Mouse (Mus musculus) testis, postnatal 10 days (tissue): ENCODE measurements around the gene Orai1.
"Not testable (repeated sequence)": the region's sequence is repeated elsewhere in the genome, so short reads cannot be mapped to it uniquely, and the experiment has no call there.

ENCODE experiments used
- DNase-seq: peaks from one replicate; pipeline ENCODE4 v3.0.0; 2021; ENCODE audit warnings: low spot score

Orai1 gene

DNA sequence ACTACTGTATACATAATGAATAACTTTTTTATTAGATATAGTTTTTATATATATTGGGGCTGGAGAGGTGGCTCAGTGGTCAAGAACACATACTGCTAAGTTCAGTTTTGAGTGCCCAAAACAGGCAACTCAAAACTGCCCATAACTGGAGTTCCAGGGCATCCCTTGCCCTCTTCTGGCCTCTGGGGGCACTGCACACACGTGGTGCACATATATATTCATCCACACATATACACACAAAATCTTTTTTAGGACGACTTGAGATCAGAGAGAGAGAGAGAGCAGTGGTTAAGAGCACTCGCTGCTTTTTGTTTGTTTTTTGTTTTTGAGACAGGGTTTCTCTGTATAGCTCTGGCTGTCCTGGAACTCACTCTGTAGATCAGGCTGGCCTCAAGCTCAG lies 16.4 kb downstream of the Orai1 start:
- DNase-seq: no peak

DNA sequence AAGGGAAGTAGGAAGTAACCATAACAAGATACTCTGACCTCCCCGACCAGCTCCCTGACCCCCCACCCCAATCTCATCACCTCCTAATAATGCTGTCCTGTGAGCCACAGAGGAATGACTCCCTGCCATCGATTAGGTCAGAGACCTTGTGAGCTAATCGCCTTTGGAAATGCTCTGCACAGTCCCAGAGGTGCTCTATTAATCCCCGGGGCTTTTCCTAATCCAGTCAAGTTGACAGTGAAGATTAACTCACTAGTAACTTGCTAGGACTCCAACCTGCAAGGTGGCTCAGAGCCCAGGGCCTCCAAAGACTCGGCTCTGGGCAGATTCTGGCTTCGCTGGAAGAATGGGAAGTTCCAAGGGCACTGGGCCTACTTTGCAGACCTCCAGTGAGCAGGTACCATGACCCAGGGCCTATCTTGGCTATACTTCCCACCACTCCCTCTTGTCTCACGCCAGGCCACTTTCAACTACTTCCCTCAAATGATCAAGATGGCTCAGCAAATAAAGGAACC lies 18.8 kb downstream of the Orai1 start:
- no peak for DNase-seq

DNA sequence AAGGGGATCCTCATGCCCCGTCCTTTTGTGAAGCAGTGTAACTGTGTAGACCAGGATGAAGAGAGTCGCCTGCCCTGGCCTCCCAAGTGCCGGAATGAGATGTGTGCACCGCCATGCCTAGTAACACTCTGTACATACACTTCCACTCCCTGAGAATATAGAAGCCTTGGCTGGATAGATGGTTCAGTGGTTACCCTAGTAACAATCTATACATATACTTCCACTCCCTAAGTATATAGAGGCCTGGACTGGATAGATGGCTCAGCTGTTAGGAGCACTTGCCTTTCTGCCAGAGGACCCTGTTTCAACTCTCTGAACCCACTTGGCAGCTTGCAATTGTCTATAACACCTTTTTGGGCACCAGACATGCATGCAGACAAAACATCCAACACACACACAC lies 20.2 kb downstream of the Orai1 start:
- DNase-seq: no peak

DNA sequence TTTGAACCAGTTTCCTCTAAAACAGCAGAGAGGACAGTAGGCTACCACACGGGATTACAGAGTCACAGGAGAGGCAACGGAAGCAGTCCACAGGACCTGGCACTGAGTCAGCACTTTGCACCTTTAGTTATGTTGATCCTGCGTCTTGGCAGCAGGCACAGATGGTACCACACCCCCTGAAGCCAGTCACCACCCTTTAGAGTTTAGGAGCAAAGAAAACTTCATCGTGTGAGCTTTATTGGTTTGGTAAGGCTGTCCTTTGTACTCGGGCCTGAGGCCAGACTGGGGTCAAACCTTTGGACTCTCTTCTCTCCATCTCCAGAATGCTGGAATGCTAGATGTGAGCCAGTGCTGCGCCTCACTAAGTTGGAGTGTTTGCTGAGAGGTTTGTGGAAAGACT lies 20.7 kb downstream of the Orai1 start:
- DNase-seq: no peak

DNA sequence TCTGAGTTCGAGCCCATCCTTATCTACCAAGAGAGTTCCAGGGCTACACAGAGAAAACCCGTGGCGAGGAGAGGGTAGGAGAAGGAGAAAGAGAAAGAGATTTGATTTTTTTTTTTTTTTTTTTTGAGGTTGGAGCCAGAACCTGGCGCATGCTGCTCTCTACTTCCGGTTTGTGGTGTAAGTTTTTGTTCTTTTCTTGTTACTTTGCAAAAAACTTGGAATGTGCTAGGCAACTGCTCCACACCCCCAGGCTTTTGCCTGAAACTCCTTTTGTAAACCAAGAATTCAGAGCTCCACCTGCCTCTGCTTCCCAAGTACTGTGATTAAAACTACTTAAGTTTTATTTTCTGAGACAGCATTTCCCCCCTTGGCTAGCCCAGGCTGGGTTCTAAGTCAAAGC lies 23.2 kb downstream of the Orai1 start:
- no peak for DNase-seq

DNA sequence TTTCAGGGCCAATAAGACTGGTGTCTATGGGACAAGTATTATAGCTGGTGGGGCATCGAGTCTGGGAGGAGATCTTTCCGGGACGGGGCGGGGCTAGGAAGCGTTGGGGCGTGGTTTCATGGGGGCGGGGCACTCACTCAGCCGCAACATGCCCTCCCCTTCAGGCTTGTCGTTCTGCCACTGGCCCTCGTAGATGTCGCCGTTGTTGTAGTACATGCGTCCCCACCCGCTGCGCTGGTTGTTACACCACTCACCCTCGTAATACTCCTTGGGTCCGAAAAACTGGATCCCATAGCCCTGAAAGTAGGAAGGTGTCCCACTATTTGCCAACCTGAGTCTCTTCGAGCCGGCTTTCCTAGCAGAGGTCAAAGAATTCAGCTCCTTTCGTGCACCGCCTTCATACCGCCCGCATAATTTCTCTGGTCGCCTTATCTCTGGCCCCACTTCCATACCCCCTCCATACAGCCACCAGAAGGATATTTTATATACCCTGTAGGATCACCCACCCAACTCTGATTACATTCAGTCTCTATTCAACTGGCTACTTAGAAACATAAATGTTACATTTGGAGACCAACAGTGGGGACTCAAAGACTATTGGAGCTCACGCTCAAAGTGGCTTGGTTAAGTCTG lies 24.4 kb downstream of the Orai1 start:
- DNase-seq: peak; percentile 85

DNA sequence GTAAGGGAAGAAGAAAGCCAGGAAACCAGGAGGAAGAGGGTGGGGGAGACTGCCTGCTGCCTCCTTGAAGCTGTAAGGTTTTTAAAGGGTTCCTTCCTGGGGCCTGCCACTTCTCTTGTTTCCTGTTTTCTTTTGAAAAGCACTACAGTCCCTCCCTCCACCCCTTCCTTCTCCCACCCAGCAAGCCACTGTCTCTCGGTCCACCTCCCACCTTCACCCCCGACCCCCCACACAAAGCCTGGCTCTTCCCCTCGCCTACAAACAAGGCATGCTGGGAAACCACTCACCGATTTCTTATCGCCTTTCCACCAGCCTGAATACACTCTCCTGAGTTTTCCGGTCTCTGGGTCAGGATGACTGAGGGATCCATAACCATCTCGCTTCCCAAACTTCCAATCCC lies 25.9 kb downstream of the Orai1 start:
- no peak for DNase-seq

DNA sequence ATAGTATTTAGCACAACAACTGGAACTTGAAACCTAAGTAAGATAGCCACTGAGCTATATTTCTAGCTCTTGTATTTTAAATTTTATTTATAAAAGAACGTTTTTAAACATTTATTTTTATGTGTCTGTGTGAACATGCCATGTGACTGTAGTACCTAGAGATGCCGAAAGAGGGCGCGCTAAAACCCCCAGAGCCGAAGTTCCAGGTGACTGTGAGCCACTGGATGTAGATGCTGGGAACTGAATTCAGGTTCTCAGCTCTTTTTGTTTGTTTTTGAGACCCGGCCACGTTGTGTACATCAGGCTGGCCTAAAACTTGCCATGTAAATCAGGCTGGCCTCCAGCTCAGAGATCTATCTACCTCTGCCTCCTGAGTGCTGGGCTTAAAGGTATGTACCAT lies 29.0 kb downstream of the Orai1 start:
- peak; percentile 65 for DNase-seq

DNA sequence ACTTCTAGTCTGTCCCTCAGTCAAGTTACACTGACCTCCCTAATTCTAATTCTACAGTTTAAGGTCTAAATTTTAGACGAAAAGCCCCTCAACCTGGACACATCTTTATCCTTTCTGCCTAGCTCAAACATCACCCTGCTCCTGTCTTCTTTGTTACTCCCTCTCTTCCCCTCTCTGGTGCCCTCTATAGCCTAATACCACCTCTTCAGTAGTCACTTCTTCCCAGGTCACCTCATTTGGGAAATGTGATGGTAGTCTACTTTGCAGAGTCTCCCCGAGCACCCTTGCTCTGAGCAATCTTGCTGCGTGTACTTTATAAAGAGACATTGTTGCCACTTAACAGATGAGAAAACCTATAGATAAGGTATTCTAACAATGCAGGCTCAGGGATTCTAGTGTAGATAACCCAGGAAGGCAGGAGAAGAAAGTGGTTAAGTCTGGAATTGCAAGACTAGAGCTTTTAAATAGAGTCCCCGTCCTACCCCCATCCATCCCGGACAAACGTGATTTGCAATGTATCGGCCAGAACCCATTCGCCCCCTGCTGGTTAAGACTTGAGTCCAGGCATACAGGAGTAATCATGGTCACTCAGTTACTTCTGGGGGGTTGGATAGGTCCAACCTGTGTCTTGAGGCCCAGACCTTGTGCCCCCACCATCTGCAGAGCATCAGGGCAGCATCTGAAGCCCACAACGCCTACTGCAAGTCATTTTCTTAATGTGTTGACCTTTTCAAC lies 30.9 kb downstream of the Orai1 start:
- peak; percentile 81 for DNase-seq

DNA sequence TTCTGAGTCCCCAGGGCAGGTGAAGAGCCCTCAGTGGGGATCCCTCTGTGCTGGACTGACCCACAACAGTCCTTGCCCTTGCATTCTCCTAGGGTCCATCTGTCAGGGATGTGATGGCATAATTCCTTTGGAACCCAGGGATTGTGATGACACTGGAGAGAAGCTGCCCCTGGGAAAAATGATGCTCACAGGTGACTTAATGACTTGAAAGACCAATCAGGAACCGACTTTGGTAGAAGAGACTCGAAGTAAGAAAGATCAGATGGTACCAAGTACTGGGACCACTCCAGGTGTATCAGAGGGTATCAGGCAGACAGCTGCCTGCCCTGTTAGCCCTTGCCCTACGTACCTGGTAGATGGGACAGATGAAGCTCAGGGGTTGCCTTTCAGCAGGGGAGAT lies 32.0 kb downstream of the Orai1 start, which contains the start of gene Morn3:
TSS of gene Morn3 (minus strand) at position 101 of the 400 bp plus-strand sequence.
- no peak for DNase-seq

DNA sequence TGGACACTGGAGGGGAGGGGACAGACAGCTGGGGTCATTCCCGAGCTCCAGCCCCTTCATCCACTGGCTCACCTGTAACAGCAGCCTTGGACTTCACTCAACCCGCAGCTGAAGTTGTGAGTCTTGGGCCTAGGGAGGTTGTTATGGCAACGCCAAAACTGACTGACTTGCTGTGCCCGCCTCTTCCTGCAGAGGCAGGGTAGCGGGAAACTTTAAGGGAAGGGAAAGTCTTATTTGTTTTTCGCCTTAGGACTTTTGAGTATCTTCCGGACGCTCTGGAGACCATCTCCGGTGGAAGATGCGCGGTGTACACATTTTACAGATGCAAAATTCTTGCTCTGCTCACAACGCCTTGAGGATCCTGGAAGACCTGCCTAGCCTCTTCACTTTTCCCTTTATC lies 34.4 kb downstream of the Orai1 start:
- DNase-seq: peak; percentile 60

DNA sequence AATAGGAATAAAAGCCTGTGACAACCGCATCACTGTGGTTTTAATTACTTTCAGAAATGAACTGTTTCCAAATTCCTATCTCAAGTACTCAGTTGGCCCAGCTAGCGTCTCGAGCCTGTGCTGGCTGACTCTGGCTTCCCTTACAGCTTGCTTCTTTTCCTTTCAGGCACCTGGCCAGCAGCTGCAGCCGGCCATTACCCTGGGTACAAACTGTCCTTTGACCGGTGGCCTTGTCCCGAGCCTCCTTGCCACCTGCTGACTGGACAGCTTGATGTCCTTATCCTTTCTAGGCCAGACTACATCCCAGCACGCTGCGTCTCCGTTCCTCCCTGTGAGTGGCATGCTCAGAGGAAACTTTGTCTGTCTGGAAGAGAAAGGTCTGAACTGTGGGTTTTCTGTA lies 36.0 kb downstream of the Orai1 start:
- peak; percentile 72 for DNase-seq

DNA sequence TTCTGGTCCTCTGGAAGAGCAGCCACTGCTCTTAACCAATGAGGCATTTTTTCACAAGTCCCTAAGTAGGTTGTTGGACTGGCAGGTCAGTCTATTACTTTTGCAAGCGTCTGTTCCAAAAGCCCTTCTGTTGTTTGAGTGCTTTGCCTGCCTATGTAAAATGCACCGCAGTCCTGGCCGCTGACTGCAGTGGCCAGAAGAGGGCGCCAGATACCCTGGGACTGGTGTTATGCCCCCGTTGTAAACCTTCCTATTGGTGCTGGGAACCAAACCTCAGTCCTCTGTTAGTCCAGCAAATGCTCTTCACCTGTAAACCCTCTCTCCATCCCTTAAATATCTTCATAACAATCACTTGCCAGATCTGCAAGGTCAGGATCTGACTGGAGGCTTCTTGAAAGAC lies 36.9 kb downstream of the Orai1 start:
- peak; percentile 58 for DNase-seq

DNA sequence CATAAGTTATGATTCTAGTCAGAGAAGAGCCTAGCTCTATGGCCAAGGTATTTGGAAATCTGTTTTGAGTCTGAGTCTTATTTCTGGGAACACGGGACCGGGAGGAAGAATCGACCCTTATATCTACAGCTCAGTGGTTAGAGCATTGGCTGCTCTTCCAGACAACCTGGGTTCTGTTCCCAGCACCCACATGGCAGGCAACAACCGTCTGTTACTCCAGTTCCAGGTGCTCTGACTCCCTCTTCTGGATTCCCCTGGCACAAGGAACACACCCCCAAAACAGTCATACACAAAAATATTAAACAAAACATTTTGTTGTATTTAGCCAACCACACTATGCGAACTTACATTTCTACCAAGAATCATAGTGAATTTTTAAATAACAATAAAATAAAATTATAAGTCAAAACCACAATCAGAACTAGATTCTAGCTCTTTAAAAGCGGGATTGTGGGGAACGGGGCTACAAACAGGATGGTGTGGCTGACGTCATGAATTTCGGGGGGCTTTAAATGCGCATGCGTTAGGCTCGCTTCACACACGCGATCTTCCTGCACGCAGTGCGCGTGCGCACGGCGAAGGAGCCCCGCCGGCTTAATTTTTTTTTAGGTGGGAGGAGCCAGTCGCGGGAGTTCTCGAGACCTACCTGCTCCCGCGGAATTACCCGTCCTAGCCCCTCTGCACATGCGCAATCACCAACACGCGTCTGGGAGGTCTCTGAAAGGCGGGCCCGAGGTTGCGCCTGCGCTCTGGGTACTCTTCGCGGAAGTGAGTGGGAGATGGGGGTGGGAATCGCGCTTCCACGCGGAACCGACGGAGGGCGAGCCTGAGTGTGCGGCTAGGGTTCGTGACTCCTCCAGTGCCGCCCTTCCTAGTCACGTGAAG lies 42.7 kb downstream of the Orai1 start:
- DNase-seq: peak; percentile 98

DNA sequence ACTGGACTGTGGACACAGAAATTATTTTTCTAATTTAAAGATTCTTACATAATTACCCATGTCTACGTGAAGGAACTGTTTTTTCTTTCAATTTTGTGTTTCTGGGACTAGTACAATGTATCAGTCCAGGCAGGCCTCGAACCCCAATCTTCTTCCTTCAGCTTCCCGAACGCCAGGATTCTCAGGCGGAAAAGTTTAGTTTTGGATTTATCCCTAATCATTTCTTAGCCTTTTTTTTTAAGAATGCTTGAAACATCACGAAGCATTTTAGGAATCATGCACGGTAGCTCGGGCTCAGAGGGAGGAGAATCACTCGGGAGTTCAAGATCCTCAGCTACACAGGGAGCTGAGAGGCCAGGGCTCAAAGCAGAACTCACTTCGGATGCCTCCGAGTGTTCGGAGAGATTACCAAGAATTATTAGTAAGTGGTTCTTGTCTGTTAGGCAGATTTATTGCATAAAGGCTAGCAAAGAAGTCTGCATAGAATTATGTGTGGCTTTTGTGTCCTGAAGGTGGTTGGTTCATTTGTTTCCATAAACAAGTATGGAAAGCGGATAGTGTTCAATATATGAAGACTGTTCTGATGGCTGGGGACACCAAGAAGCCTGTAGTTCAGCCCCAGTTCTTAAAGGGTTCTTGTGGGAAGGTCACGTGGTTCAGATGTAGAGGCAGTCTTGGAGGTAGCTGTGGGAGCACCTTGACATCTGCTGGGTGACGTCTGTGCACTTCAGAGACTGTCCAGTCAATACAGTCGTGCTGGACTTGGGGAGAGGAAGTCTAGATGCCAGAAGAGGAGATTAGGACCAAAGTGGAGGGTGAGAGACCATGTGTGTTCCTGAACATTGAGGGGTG lies 43.6 kb downstream of the Orai1 start:
- DNase-seq: no peak

DNA sequence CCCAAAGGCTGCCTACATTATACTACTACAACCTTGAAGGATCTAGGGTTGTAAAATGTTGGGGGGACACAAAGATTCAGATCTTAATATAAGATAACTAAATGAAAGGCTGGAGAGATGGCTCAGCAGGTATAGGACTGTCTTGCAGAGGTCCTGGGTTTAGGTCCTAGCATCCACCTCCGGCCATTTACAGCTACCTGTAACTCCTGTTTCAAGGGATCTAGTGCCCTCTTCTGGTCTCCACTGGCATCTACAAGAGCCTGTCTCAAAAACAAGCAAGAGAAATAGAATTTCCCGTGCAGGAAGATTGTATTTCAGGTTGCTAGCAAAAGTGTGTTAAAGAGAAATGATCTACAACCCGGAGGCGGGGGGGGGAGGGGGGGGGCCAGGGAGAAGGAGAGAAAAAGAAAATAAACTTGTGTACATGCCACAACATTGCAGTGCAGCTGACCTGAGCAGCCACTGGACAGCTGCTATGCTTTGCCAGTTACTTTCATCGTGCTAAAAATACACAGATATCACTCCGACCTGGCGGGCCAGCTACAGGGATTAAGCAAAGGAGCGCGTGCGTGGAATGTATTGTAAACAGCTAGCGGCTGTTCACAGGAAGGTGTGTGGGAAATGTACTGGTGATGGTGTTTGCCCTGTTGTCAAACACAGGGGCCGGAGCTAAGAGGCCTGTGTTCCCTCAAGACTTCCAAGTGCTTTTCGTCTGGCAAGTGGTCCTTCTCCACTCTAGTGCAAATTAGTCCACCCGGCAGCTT lies 45.1 kb downstream of the Orai1 start:
- DNase-seq: no peak

DNA sequence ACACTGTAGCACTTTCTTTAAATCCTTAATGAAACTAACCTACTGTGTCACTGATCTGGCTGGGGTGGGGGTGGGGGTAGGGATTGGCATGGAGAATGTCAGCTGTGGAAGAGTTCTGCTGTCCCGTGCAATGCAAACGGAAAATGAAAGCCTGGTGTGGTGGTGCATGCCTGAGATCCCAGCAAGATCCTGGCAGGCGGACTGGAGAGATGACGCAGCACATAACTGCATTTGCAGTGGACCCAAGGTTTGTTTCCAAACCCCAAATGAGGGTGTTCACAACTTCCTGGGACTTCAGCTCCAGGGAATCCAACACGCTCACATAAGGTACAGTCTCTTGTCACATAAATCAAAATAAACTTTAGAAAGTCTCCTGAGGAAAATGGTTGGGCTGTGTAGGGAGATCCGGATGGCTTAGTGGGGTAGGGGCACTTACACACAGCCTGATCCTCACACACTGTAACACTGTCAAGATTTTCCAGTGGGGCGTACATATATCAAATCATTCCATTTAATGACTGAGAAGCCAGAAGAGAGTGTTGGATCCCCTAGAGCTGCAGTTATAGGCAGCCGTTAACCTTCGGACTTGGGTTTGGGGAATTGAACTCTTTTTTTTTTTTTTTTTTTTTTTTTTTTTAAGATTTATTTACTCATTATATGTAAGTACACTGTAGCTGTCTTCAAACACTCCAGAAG lies 46.0 kb downstream of the Orai1 start:
- DNase-seq: no peak

DNA sequence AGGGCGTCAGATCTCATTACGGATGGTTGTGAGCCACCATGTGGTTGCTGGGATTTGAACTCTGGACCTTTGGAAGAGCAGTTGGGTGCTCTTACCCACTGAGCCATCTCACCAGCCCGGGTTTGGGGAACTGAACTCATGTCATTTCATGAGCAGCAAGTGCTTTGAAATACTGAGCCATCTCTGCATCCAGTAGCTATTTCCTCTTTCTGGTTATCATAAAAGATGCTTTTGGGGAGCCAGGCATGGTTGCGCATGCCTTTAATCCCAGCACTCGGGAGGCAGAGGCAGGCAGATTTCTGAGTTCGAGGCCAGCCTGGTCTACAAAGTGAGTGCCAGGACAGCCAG lies 46.5 kb downstream of the Orai1 start:
- DNase-seq: not testable (repeated sequence)

DNA sequence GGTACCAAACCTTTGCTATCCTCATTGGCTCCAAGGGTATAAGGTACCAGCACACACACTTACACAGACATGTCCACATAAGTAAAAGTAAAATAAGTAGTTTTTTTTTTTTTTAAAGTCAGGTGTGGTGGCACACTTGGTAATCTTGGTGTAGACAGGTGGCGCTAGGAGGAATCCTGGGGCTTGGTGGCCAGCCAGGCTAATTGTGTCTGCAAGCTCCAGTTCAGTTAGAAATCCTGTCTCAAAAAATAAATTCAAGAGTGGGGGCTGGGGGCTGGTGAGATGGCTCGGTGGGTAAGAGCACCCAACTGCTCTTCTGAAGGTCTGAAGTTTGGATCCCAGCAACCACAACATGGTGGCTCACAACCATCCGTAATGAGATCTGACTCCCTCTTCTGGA lies 48.3 kb downstream of the Orai1 start:
- no peak for DNase-seq

DNA sequence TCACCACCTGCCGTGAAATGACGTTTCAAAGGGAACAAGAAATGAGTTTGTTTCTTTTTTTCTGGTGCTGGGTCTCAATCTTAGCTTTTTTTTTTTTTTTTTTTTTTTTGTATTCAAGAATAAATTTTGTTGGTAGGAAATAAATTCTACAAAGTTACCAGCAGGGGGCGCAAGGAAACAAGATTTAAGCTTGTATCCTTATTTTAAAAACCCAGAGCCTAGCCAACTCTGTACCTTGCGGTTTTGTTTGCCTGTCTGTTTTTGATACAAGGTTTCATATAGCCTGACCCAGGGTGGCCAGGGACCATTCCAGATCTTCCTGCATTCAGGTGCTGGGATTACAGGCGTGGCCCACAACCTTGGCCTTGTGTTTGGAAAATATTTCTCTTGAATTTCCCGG lies 49.3 kb downstream of the Orai1 start:
- DNase-seq: peak; percentile 79
